Mouse (Mus musculus) lung, postnatal 10 days (tissue): ENCODE measurements at regions not wholly inside any gene's neighbourhood (a gene's known extent, or its start where the extent isn't known, plus 50 kb on each side); places are given as distances from the start of the nearest gene placed in this dataset.
"Not testable (repeated sequence)": the region's sequence is repeated elsewhere in the genome, so short reads cannot be mapped to it uniquely, and the experiment has no call there.

Experiments used
- DNase-seq: peaks from one replicate; pipeline ENCODE4 v3.0.0; 2021

DNA sequence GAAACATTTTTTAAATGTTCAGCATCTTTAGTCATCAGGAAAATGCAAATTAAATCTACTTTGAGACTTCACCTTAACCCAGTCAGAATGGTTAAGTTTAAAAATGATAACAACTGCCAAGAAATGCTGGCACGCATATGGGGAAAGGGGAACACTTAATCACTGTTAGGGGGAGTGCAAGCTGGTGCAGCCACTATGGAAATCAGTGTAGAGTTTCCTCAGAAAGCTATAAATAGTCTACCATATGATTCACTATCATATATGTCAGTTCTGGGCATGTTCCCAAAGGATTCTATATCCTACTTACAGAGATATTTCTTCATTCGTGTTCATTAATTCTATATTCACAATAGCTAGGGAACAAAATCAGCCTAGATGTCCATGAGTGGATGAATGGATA is 61.6 kb upstream of the Tra2b start:
- no peak for DNase-seq

DNA sequence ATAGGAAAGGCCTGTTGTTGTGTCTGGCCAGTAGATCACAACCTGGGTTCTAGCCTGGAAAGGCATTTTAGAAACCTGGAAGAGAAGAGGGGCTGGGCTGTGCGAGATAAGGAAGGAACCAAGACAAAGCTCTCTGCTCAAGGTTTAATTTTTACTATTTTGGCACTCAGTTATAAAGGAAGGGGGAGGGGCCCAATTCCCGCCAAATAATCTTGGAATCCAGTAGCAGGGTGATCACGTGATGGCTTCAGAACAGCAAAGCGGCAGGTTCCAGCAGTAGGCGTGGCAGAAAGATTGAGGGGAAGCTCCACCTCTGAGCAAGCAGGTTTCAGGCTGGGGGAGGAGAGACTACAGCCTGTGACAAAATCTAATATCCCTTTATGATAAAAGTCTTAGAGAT is 59.4 kb upstream of the Tra2b start:
- DNase-seq, result not testable (repeated sequence)

GRCm38 (mm10) chr16:22316251-22316711 is 50.5 kb upstream of the Tra2b start:
- DNase-seq, result peak; percentile 17
